Mouse (Mus musculus) gastrocnemius, adult 2 months (tissue): ENCODE measurements around the gene Mxd1. TPM values are rescaled to one million over a fixed set of nuclear protein-coding genes. Genes with fewer than 3 reads are reported as not detected.

Experiments used
- DNase-seq: peaks from one replicate; pipeline ENCODE4 v3.0.0; 2022
- H3K27ac ChIP-seq: fragments of 200-600 bp; 2 replicates; pipeline ENCODE4 v1.8.1; 2022; ENCODE audit warnings: mild to moderate bottlenecking
- H3K4me3 ChIP-seq: fragments of 200-600 bp; 2 replicates; pipeline ENCODE4 v1.8.1; 2022; ENCODE audit warnings: mild to moderate bottlenecking, moderate library complexity
- CTCF ChIP-seq: fragments of 200-600 bp; IDR thresholded peaks from 2 replicates; pipeline ENCODE4 v1.8.1; 2022; ENCODE audit warnings: antibody characterized with exemption, mild to moderate bottlenecking, moderate library complexity
- intact Hi-C: fragments of 180-260 bp; cut with DNase I; formaldehyde crosslinking; loops from one replicate; pipeline ENCODE4 v1.15.1; 2025
- long read RNA-seq, 2 experiments: library from polyadenylated mRNA; stranded (forward); transcript quantifications; one replicate each; pipeline ENCODE4 v2.0.0; 2021
- total RNA-seq, 2 experiments: library from RNA; stranded (reverse); gene quantifications; 2 replicates each; pipeline ENCODE4 v1.2.3; 2021

Mxd1 gene
- total RNA-seq, result 1 to 10 TPM; 2.6 to 3.9 TPM
- long read RNA-seq, experiment 1, full-length matches to known transcripts, result 4 of 6 reads
- long read RNA-seq, experiment 1, partial matches to known transcripts, result 0 of 6 reads
- long read RNA-seq, experiment 1, other reads (novel, unspliced or antisense), result 2 of 6 reads
- long read RNA-seq, experiment 2, full-length matches to known transcripts, result 4 of 5 reads
- long read RNA-seq, experiment 2, partial matches to known transcripts, result 0 of 5 reads
- long read RNA-seq, experiment 2, other reads (novel, unspliced or antisense), result 1 of 5 reads

DNA sequence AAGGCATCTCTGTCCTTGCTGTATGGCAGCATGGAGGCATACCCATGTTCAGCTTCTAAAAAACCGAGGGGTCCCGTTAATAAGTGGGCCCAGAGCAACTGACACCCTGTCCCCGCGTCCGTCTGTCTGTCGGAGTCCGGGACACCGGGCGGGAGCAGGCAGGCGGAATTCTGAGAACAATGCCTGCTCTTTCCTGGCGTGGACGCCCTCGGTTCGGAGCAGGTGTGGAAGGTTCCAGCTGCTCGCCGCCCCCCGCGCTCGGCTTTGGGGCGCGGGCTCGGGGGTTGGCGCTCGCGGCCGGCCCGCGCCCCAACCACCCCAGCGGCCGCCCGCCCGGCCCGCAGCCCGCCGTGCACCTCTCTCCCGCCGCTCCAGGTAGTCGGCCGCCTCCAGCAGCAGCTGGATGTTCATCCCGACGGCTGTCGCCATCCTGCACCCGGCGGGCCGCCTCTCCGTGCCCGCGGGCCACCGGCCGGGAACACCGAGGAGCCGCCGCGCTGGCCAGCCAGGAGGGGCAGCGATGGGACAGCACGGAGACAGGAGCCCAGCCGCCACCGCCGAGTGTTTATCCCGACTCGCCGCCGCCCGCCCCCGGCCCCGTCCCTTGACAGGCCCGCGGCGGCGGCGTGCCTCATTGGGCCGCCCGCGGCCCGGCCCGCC is at the start of gene Mxd1:
TSS of gene Mxd1 (minus strand) at position 582 of the 660 bp plus-strand sequence.
- TF ChIP-seq CTCF, result no peak
- intact Hi-C loops, result loop anchor here (1.0 to 5.0 kb wide), 2 partner anchors 71 to 196 kb away; no protein-coding TSS in a partner anchor
- peak within 1 kb of the TSS; percentile 95 for H3K4me3 ChIP-seq
- DNase-seq, result no peak
- peak within 1 kb of the TSS; percentile 94 for H3K27ac ChIP-seq

DNA sequence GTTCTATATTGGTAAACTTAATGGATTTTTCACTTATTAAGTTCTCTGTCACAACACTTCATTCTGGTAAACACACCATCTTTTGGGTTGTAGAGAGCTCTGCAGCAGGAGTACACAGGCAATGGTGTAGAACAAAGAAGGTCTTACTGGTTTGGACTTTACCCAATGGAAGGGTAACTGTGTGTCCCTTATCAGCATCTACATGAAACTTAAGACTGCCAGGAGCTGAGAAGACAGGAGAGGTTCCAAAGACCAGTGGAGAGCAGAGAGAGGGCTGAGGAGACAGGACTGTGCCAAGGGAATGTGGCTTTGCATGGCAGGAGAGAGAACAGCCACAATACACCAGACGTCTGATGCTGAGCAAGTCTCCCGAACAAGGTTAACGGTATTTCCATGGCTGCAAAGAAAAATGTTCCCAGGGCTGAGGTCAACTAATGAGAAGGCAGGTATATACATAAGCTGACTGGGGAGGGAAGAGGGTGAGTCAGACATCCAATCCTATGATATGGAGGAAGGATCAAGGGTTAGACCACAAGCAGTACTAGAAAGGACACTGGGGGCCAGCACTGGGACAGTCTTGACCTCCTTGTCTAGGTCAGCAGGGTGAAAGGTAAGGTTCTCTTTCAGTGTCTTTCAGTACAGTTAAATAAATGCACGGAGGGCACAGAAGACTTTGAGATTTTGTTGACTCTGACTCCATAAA is 39.3 kb upstream of the Mxd1 start:
- intact Hi-C loops, result no loop called here
- TF ChIP-seq CTCF, result no peak
- DNase-seq, result no peak
- no peak overlapping the region for H3K4me3 ChIP-seq
- H3K27ac ChIP-seq, result no peak overlapping the region

DNA sequence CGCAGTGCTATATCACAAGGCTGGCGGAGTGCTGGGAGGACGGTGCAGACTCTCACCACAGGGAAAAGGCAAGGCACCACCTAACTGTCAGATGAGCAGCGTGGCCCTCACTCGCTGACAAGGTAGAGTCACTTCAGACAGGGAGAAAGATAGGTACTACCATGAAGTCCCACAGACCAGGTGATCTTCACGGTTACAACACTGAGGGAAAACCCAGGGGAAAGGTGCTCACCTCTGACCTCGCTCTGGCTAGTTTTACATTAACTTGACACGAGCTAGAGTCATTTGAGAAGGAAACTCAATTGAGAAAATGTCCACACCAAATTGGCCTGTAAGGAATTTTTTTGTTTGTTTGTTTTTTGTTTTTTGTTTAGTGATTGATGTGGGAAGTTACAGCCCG is 33.6 kb upstream of the Mxd1 start:
- intact Hi-C loops, result no loop called here
- H3K4me3 ChIP-seq, result no peak overlapping the region
- no peak overlapping the region for H3K27ac ChIP-seq
- no peak for TF ChIP-seq CTCF
- no peak for DNase-seq

DNA sequence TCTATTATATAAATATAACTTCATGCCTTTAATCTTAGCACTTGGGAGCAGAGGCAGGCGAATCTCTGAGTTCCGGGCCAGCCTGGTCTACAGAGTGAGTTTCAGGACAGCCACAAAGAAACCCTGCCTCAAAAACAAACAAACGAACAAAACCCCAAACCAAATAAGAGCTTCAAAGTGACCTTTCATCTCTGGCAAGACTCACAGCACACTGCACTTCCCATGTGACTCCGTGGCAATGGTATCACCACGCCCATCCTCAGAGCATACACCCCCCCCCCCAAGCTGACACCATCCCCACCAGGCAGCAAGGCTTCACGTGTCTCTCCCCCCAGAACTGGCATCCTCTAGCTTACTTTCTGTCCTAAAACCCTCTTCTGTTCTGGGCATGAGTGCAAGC is 28.9 kb upstream of the Mxd1 start:
- no peak for TF ChIP-seq CTCF
- no peak for DNase-seq
- intact Hi-C loops, result no loop called here
- H3K27ac ChIP-seq, result no peak overlapping the region
- H3K4me3 ChIP-seq, result no peak overlapping the region

DNA sequence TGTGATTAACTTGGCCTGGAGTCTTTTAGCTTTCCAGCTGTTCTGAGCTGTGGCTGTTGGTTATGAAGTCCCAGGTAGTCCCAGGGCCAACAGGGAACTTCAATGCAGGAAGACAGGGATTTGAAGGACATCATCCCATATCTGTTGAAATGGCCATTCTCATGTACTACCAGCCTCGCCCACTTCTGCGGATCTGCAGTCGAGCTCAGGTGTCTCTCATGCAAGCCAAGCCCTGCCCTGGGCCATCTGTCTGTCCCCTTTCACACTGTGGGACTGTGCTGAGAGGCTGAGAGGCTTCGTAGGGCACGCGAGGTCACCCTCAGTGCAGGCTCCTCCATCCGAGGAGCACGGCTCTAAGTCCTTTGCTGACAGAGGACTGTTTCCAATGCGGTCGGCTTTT is 27.3 kb upstream of the Mxd1 start:
- intact Hi-C loops, result no loop called here
- DNase-seq, result no peak
- Histone ChIP-seq H3K4me3 (no peak overlapping the region), H3K27ac (no peak overlapping the region)
- TF ChIP-seq CTCF, result no peak

DNA sequence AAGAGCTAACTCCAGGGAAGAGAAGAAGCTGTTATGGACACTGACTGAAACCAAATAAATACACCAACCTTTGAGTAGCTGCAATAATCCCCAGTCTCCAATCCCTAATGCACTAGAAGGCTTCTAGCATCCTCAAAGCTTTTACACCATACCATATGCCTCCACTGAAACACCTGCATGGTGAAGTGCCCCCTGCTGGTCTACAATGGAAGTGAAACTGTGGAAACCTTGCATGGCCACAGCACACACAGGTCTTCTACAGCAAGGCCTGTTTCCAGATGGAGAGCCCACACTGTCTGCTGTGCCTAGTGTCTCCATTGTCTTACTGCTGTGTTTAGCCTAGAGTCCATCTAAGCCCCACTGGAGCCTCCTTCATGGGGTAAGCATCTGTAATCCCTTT is 25.5 kb upstream of the Mxd1 start:
- TF ChIP-seq CTCF, result peak; percentile 83
- Histone ChIP-seq H3K27ac (no peak overlapping the region), H3K4me3 (no peak overlapping the region)
- peak; percentile 50 for DNase-seq
- intact Hi-C loops, result no loop called here

DNA sequence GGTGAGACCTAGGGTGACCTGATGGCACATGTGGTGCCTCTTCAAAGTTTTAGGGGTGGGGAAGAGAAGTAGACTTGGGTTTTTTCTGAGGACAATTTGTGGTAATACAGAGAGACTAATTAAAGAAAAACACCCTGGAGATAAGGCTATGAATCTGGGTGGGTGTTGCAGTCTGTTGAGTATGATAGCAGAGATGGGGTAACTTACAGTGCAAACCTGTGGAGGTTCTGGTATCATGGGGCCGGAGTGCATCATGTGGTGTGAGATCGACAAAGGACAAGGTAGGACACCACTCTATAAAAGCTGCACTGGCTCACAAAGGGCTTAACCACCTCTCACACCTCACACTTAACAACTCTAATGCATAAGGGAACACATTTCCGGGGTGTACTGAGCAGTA is 20.7 kb upstream of the Mxd1 start:
- no peak for TF ChIP-seq CTCF
- Histone ChIP-seq H3K4me3 (no peak overlapping the region), H3K27ac (no peak overlapping the region)
- intact Hi-C loops, result no loop called here
- DNase-seq, result no peak

DNA sequence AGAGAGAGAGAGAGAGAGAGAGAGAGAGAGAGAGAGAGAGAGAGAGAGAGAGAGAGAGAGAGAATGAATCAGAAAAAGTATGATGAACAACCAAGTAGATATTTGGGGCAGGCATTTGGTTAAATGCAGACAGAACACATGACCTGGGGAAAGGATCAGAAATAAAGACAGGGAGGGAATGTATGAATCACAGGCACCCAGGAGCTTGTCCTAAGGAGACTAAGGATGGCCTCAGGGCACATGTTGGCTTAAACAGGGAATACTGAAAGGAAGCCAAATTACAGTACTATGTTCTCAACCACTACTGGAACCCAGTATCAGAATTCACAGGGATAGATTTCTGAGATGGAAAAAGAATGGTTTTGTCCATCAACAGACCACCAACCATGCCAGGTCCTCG is 18.0 kb upstream of the Mxd1 start:
- DNase-seq, result no peak
- Histone ChIP-seq H3K27ac (no peak overlapping the region), H3K4me3 (no peak overlapping the region)
- intact Hi-C loops, result no loop called here
- TF ChIP-seq CTCF, result no peak

DNA sequence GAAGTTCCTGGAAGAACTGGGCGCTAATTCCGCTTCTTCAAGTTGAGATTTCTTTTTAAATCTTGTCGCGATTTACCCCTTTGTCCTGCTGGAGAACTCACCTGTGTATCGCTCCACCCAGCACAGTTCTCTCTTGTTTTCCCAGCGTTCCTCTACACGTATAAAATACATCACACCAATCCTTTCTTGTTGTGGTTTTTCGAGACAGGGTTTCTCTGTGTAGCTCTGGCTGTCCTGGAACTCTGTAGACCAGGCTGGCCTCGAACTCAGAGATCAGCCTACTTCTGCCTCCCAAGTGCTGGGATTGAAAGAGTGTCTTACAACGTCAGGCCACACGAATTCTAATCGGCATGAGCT is 15.7 kb upstream of the Mxd1 start:
- no peak for TF ChIP-seq CTCF
- H3K27ac ChIP-seq, result peak overlapping the region; percentile 90
- intact Hi-C loops, result loop anchor here (2.0 kb wide), 1 partner anchor 48 kb away; the partner anchor contains the start of gene Gmcl1
- DNase-seq, result no peak
- peak overlapping the region; percentile 96 for H3K4me3 ChIP-seq

DNA sequence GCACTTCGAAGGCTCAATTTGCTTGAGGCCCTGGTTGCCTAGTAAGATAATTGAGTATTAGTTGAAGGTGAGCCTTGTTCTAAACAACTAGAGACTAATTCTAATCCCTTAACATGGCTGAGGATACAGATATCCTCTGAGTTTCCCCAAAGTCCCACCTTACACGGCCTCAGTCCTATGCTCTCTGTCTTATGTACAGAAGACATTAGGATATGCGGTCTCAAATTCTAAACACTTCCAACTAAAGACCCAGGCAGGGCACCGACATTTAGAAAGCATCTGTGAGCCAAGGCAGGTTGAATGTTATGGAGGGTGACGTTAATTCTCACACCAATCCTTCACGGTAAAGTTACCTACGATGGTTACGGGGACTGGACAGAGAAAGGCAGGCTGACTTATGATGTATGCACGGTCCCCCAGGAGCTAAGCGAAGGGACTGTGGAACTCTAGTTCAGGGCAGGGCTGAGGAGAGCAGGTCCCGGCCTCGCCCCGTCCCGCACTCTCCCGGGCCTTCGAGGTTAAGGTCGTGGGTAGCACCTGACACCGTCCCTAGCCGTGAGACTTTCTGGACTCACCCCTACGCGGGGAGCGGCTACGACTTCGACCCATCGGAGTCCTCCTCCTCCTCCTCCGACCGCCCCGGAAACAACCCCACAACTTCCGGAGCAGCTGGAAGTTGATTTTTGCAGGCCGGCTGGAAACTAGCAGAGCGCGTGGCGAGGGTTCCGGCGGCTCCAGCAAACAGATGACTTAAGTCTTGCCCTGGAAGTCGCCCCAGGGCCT is 15.1 kb upstream of the Mxd1 start, which contains the start of gene Snrnp27:
TSS of gene Snrnp27 (minus strand) at position 651 of the 783 bp plus-strand sequence.
- Histone ChIP-seq H3K4me3 (peak within 1 kb of the TSS; percentile 96), H3K27ac (peak within 1 kb of the TSS; percentile 90)
- intact Hi-C loops, result loop anchor here (2.0 kb wide), 1 partner anchor 49 kb away; the partner anchor contains the start of gene Gmcl1
- TF ChIP-seq CTCF, result no peak
- DNase-seq, result peak; percentile 93

DNA sequence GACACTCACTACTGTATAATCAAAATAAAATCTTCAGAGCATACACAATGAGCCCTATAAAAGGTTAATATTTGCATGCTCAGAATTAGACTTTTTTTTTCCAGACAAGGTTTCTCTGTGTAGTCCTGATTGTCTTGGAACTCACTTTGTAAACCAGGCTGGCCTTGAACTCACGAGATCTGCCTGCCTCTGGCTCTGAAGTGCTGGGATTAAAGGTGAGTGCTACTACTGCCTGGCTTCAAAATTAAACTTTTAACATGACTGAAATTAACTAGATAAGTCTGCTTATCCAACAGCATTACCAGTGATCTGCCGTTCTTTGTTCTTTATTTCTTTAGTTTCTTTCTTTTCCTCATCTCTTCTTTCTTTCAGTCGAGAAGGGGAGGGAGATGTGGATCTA is 12.3 kb upstream of the Mxd1 start:
- no peak overlapping the region for H3K4me3 ChIP-seq
- no peak overlapping the region for H3K27ac ChIP-seq
- DNase-seq, result no peak
- intact Hi-C loops, result no loop called here
- TF ChIP-seq CTCF, result no peak

DNA sequence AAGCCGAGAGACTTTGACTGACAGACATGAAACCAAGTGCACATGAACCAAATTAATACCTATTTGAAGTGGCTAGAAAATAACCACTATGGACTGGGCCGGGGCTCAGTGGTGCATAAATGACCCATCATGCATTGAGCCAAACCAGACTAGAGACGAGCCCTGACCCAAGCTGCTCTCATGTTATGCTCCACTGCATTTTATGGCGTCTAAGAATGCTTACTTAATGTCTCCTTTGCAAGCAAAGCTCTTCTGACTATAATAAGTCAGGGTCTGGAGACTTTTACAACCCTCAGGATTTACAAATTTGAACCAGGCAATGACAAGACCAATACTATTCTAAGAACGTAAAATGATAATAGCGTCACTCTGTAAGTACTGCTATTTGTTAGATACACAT is 9.4 kb upstream of the Mxd1 start:
- Histone ChIP-seq H3K4me3 (no peak overlapping the region), H3K27ac (no peak overlapping the region)
- no peak for DNase-seq
- intact Hi-C loops, result no loop called here
- TF ChIP-seq CTCF, result no peak
